ENCODE assay signal across 12 mouse cellular contexts in the genomic region with DNA sequence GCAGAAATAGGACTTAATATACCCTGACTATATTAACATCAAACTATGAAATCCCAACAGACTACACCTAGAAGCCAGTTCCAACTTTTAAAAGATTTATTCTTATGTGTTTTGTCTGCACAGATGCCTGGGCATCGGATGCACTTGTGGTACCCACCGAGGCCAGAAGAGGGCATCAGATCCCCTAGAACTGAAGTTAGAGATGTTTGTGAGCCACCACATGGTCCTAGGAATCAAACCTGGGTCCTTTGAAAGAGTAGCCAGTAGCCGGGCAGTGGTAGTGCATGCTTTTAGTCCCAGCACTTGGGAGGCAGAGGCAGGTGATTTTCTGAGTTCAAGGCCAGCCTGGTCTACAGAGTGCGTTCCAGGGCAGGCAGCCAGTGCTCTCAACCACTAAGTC. TPM values are rescaled to one million over a fixed set of nuclear protein-coding genes. Genes with fewer than 3 reads are reported as not detected.
DNase-seq lines count a peak whose midpoint lies in the region; ATAC-seq and TF ChIP-seq lines count a peak whose summit lies in the region.
"Had no signal": no experiment of that assay in that cellular context is flagged by ENCODE, and none has a peak within 500 bp of the region (broad histone marks: within the 10 kb centered on the region; RNA-seq: fewer than 3 reads in every experiment).

No protein-coding gene starts in this region.

- TF ChIP-seq CTCF in heart, adult 2 months (IDR thresholded peaks at IDR 0.05): peak; percentile 54
- peak; percentile 55 for TF ChIP-seq CTCF in lung, postnatal 0 days (IDR thresholded peaks at IDR 0.05)
- TF ChIP-seq CTCF in Patski (IDR thresholded peaks at IDR 0.05): peak; percentile 57

- no peak overlapping the region for H3K27ac ChIP-seq in heart, adult 2 months
- H3K27ac ChIP-seq in lung, postnatal 0 days (ENCODE audit: low read length): no peak overlapping the region
- H3K27ac ChIP-seq: embryonic facial prominence, embryonic 12.5 days; hindbrain, embryonic 12.5 days; stomach, embryonic 15.5 days had no signal

- DNase-seq in heart, adult 2 months: no peak
- no peak for DNase-seq in heart, postnatal 25 days (ENCODE audit: low spot score)
- DNase-seq in lung, postnatal 0 days (ENCODE audit: low spot score): no peak
- DNase-seq in lung, postnatal 4 days: no peak
- DNase-seq in Patski (ENCODE audit: low read depth, low spot score): no peak
- DNase-seq in gastrocnemius, adult 18-20 months (ENCODE audit: low spot score): no peak
- no peak for DNase-seq in heart, postnatal 36 days

- H3K9me3 ChIP-seq in lung, postnatal 0 days (ENCODE audit: low read length): no peaks in the 10 kb centered on the region
- H3K9me3 ChIP-seq: embryonic facial prominence, embryonic 12.5 days; hindbrain, embryonic 12.5 days; stomach, embryonic 15.5 days had no signal

- H3K79me2 ChIP-seq in heart, adult 2 months (replicated peaks; ENCODE audit: control insufficient read depth, insufficient read depth, low read length): no peaks in the 10 kb centered on the region

- CTCF ChIA-PET in Patski (lab: Charles Lee): interaction anchor here (1.4 to 1.6 kb wide), 3 partner anchors 9 to 186 kb away, joined by 4 to 9 read pairs (median 4); no protein-coding TSS in a partner anchor

- H3K9ac ChIP-seq in heart, adult 2 months (ENCODE audit: low read depth, low read length): no peak overlapping the region
- no peak overlapping the region for H3K9ac ChIP-seq in lung, postnatal 0 days (replicated peaks; ENCODE audit: low read depth)
- H3K9ac ChIP-seq: embryonic facial prominence, embryonic 12.5 days; hindbrain, embryonic 12.5 days; stomach, embryonic 15.5 days had no signal

- no peaks in the 10 kb centered on the region for H3K4me1 ChIP-seq in heart, adult 2 months (ENCODE audit: control insufficient read depth, insufficient read depth, low read length)
- no peaks in the 10 kb centered on the region; the same call in 1 of the 2 replicates for H3K4me1 ChIP-seq in lung, postnatal 0 days (ENCODE audit: insufficient read depth, low read depth, low read length)
- H3K4me1 ChIP-seq: hindbrain, embryonic 12.5 days; stomach, embryonic 15.5 days had no signal

- no peak overlapping the region for H3K4me2 ChIP-seq in lung, postnatal 0 days (replicated peaks; ENCODE audit: low read depth, low read length)
- H3K4me2 ChIP-seq: embryonic facial prominence, embryonic 12.5 days; hindbrain, embryonic 12.5 days; midbrain, embryonic 11.5 days; stomach, embryonic 15.5 days had no signal

- no peaks in the 10 kb centered on the region for H3K27me3 ChIP-seq in heart, adult 2 months (ENCODE audit: control insufficient read depth, insufficient read depth, low read length)
- no peaks in the 10 kb centered on the region for H3K27me3 ChIP-seq in lung, postnatal 0 days (replicated peaks; ENCODE audit: insufficient read depth, low read length)
- no peaks in the 10 kb centered on the region for H3K27me3 ChIP-seq in Patski
- H3K27me3 ChIP-seq: embryonic facial prominence, embryonic 12.5 days; hindbrain, embryonic 12.5 days; stomach, embryonic 15.5 days had no signal

- H3K36me3 ChIP-seq in heart, adult 2 months (ENCODE audit: control insufficient read depth, insufficient read depth, low read length): no peaks in the 10 kb centered on the region
- H3K36me3 ChIP-seq in lung, postnatal 0 days (ENCODE audit: insufficient read depth, low read length): 0 out of 2 replicates have a peak, but pooled peaks cover 5% of the 10 kb centered on the region

- no peak overlapping the region for H3K4me3 ChIP-seq in heart, adult 2 months
- H3K4me3 ChIP-seq in lung, postnatal 0 days (ENCODE audit: low read depth, low read length): no peak overlapping the region
- H3K4me3 ChIP-seq: embryonic facial prominence, embryonic 12.5 days; hindbrain, embryonic 12.5 days; stomach, embryonic 15.5 days had no signal

- no peak for TF ChIP-seq EP300 in heart, adult 2 months (IDR thresholded peaks at IDR 0.05; ENCODE audit: insufficient read depth, low read depth, low read length)
- TF ChIP-seq EP300 in lung, postnatal 0 days (IDR thresholded peaks at IDR 0.05): no peak

- in situ Hi-C loops in Patski (cut with MboI; ENCODE audit: low pct_unique_long_range_greater_than_20kb): no loop called here

- no peak for TF ChIP-seq POLR2A in heart, adult 2 months (IDR thresholded peaks at IDR 0.05; ENCODE audit: insufficient read depth, low read depth, low read length)

- ATAC-seq in lung, postnatal 0 days: no peak
- no peak for ATAC-seq in Patski
- ATAC-seq in megakaryocyte-erythroid progenitor cell, adult 5-6 weeks (replicated peaks; ENCODE audit: low FRiP score, low TSS enrichment, poor library complexity, severe bottlenecking): peak; percentile 58; the same call in 1 of the 2 replicates

- POLR2A ChIA-PET in Patski (lab: Charles Lee): no interaction called here

- 93% methylated on average over 4 of the region's 4 CpGs for WGBS in heart, adult 2 months
- 96% methylated on average over 4 of the region's 4 CpGs for WGBS in lung, postnatal 0 days

- intact Hi-C loops in heart, adult 2 months (cut with DNase I): no loop called here
- intact Hi-C loops in heart, postnatal 25 days (cut with DNase I): no loop called here
- intact Hi-C loops in heart, postnatal 36 days (cut with DNase I): no loop called here

RNA-seq across cellular contexts. Expression of a gene that starts 18.4 kb away (rescaled TPM):
- 10 to 100 TPM; 14.2 to 14.4 TPM for total RNA-seq in heart, adult 2 months (2021)
- 13.1 and 13.2 TPM in 2 replicates for polyA plus RNA-seq in heart, adult 2 months (2012; rRNA removed)
- total RNA-seq in heart, postnatal 25 days (2021): 10 to 100 TPM; 15.8 to 16.9 TPM
- 11.8 and 14.5 TPM in 2 replicates for polyA plus RNA-seq in lung, postnatal 0 days (2015; fragmentation: Nextera tagmentation; extraction: Ambion mirVana)
- polyA plus RNA-seq in Patski (2021): 11.3 TPM
- 2.3 and 3.7 TPM in 2 replicates for total RNA-seq in megakaryocyte-erythroid progenitor cell, adult 5-6 weeks (2014; fragmentation: Nextera tagmentation)
- total RNA-seq in megakaryocyte-erythroid progenitor cell, adult 5-6 weeks (2017): 1.0 and 7.7 TPM in 2 replicates
- total RNA-seq in gastrocnemius, adult 18-20 months (2021): 10 to 100 TPM; 11.1 to 15.4 TPM
- 10 to 100 TPM; 14.2 to 15.3 TPM for total RNA-seq in heart, postnatal 36 days (2021)

RNA-seq across cellular contexts. Expression of a gene that starts 22.2 kb away (rescaled TPM):
- under 1 TPM in 1 of 2 experiments, not detected in 1; 0.29 TPM for total RNA-seq in heart, adult 2 months (2021)
- polyA plus RNA-seq in heart, adult 2 months (2012; rRNA removed): 0.16 TPM in 1 of 2 replicates, not detected in the other
- under 1 TPM; 0.13 to 0.20 TPM for total RNA-seq in heart, postnatal 25 days (2021)
- polyA plus RNA-seq in lung, postnatal 0 days (2015; fragmentation: Nextera tagmentation; extraction: Ambion mirVana): 0.25 TPM in 1 of 2 replicates, not detected in the other
- 0.82 TPM for polyA plus RNA-seq in Patski (2021)
- total RNA-seq in megakaryocyte-erythroid progenitor cell, adult 5-6 weeks (2014; fragmentation: Nextera tagmentation): not detected in 2 replicates
- total RNA-seq in megakaryocyte-erythroid progenitor cell, adult 5-6 weeks (2017): not detected in 2 replicates
- not detected for total RNA-seq in gastrocnemius, adult 18-20 months (2021)
- not detected for total RNA-seq in heart, postnatal 36 days (2021)
- polyA plus RNA-seq: embryonic facial prominence, embryonic 12.5 days had no signal
